Mouse (Mus musculus) mammary gland, adult 2 months (tissue): Measurements from ENCODE around the gene Shpk. TPM values are rescaled to one million over a fixed set of nuclear protein-coding genes. Genes with fewer than 3 reads are reported as not detected.

Source experiments
- polyA plus RNA-seq: library from polyadenylated mRNA; depleted of rRNA; stranded (reverse); fragments of >200 nt; gene quantifications from 2 replicates; pipeline ENCODE4 v1.2.3, GENCODE M21; 2012; ENCODE audit warnings: low replicate concordance; rRNA removed

The Shpk gene
- 13.1 and 13.7 TPM in 2 replicates for polyA plus RNA-seq

DNA sequence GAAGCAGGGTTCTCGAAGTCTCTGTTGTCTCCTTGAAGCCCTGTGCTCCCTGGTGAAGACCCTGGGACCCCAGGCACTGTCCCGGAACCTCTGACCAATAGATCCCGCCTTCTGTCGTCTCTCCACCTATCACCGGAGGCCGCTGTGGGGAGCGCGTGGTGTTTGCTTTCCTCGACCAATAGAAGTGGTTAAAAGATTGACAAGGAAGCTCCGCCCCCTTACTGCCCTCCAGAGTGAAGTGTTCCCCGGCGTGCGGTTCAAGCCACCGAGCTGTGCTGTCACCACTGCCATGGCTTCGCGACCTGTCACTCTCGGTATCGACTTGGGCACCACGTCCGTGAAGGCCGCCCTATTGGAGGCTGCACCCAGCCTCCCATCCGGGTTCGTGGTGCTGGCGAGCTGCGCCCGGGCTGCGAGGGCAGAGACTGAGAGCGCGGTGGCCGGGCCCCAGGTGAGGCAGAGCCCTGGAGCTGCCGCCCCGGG, at the start of gene Shpk:
Gene Shpk, plus strand, starts transcription at position 231 of the 483 bp plus-strand sequence.

DNA sequence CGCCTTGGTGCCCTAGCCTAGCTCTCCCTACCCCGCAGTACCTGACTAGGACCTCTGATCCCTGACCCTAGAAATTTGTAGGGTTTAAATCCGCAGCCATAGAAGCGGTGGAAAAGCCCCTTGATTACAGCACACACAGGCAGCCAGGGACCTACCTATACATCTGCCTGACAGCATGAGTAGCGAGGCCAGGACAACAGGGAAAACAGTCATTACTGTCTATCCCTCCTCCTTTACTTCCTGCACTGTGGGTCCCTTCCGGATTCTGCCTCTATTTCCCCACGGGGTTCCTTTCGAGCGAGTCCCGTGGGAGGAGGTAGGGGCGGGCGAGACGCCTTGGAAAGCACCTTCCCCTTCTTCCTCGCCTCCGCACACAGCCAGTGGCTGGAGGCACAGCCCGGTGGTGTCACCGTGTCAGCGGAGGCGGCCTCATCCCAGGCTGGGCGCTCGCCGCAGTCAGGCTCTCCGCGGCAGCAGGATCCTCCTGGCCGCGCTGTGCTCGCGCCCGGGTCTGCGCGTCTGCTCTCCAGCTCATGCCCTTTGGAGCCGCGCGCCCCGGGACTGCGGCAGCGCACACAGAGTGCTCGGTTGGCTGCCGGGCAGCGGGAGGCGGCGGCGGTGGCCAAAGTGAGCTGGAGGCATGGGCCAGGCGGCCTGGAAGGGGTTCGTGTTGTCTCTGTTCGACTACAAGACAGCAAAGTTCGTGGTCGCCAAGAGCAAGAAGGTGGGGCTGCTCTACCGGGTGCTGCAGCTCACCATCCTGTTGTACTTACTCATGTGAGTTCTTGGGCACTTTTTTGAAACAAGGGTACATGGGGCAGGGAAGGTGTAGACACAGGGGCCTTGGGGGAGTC, 39.1 kb upstream of the Shpk start, which contains the start of gene P2rx5:
Gene P2rx5, plus strand, starts transcription at position 465 of the 854 bp plus-strand sequence.

DNA sequence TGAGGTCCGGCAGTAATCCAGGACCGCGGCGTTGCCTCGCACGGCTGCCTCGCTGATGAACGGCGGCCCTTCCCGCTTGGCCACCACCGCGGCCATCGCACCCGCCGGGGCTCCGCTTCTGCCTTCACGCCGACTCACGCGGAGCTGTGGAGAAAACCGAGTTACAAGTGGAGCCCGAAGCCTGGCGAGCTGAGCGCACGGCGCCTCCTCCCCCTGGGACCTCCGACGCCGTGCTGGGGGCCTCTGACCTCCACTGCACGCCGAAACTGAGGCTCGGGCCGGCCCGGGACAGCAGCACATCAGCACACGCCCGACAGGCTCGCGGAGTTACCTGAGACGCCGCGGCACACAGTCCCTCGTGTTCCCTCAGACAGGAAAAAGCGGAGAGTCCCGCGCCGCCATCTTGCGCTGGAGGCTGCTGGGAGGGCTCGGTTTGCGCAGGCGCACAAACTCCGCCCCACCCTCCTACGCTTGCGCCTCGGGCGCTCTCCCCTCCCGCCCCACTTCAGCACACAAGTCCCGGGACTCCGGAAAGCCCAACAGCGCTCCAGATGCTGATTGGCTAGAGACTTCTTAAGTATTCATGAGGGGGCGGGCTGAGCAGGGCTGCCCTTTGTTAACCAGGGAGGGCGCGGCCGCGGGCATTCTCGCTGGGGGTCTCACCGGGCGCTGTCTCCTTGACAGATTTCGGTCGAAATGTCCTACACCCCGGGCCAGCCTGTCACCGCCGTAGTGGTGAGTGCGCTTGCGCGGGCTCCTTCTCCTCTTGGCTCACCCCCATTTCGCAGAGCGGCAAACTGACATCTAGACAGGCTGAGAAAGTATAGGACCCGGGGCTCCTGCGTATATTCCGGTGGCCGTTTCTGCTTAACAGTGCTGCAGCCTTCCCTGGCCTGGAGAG, 22.4 kb upstream of the Shpk start, which contains the start of the genes Emc6 and Tax1bp3:
Gene Emc6, minus strand, starts transcription at position 430 of the 901 bp plus-strand sequence.
Gene Tax1bp3, plus strand, starts transcription at position 476 of the 901 bp plus-strand sequence.

DNA sequence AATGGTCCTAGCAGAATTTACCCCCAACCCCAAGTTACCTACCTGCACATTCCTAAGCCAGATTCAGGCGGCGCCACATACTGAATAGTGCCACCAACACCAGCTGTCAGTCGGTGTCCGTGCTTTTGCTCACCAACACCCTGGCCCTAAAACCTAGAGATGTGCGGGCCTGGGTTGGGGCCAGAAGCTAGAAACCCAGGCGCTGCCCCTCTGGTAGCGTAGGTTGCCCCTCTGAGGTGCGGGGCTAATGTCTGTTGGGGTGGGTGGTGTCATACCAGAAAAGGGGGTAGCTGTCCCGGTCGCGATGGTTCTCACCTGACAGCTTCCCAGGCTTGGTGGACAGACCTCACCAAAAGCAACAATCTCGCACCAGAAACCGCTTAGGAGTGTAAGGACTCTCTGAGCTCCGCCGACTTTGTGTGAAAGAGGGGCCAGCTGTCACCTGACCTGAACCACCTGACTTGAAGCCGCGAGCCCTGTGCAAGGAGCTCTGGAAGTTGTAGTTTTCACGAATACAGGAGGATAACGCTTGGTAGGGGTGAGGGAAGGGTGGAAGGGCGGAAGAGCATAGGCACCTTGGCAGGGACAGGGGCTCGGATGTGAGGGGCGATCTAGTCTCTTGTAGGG, 544 bp upstream of the Shpk start, which contains the start of gene Ctns:
Gene Ctns, minus strand, starts transcription at position 440 of the 627 bp plus-strand sequence.

DNA sequence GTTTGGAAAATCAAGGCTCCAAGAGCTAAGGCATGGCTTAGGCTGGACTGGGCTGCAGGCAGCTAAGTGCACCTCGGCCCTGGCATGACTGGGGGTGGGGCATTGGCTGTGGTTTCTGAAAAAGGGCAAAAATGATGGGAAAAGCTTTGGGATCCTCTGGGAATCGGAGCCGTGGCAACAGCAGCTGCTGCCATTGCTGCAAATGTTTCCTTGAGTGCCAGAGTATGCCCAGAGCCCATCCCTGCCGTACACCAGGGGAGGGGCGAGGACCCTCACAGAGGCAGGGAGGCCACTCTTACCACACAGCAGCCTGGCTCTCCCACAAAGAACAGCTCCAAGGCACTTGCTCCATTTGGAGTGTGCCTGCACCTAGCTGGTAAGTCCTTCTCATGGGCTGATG, 34.7 kb downstream of the Shpk start, which contains the start of gene Trpv1:
Gene Trpv1, plus strand, starts transcription at position 301 of the 400 bp plus-strand sequence.

DNA sequence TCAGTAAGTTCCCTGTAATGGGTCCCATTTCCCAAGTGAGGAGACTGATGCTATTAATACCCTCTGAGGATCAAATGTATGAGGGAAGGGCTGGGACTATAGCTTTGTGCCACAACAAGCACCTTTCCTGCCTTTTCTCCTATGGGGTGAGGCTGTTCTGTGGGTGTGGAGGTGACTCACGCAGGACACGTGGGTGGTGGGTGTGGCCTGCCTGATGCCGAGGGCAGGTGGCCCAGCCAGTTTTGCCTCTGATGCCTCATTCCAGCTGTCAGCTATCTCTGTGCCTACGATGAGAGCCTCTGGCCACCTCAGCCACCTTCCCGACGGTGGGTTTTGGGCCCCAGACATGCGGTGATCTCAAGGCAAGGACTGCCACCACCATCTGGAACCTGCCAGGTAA, 68.0 kb downstream of the Shpk start, which contains the start of gene Trpv3:
Gene Trpv3, plus strand, starts transcription at position 122 of the 400 bp plus-strand sequence.

Other genes with a start within 250 kb of the Shpk start
- 74.7 and 118 TPM in 2 replicates for gene Atp2a3, start 238.3 kb upstream of the Shpk start, polyA plus RNA-seq
- 3.0 and 4.3 TPM in 2 replicates for gene P2rx1, start 200.4 kb upstream of the Shpk start, polyA plus RNA-seq
- gene Camkk1, start 180.5 kb upstream of the Shpk start, polyA plus RNA-seq, result 3.4 and 4.7 TPM in 2 replicates
- gene Ncbp3, start 151.7 kb upstream of the Shpk start, polyA plus RNA-seq, result 1.7 and 3.1 TPM in 2 replicates
- 7.1 and 11.7 TPM in 2 replicates for gene Itgae, start 108.9 kb upstream of the Shpk start, polyA plus RNA-seq
- gene Haspin, start 61.2 kb upstream of the Shpk start, polyA plus RNA-seq, result 0.49 and 2.0 TPM in 2 replicates
- gene P2rx5, start 39.0 kb upstream of the Shpk start, polyA plus RNA-seq, result 7.5 and 13.0 TPM in 2 replicates
- gene Emc6, start 22.4 kb upstream of the Shpk start, polyA plus RNA-seq, result 72.3 and 114 TPM in 2 replicates
- gene Tax1bp3, start 22.4 kb upstream of the Shpk start, polyA plus RNA-seq, result 88.4 and 134 TPM in 2 replicates
- 23.6 and 41.4 TPM in 2 replicates for gene Ctns, start 418 bp upstream of the Shpk start, polyA plus RNA-seq
- gene Trpv1, start 34.8 kb downstream of the Shpk start, polyA plus RNA-seq, result 5.1 and 10.4 TPM in 2 replicates
- 0.23 and 0.47 TPM in 2 replicates for gene Trpv3, start 67.9 kb downstream of the Shpk start, polyA plus RNA-seq
- gene Aspa, start 130.1 kb downstream of the Shpk start, polyA plus RNA-seq, result 4.0 and 17.4 TPM in 2 replicates
- 0.14 TPM in 1 of 2 replicates, not detected in the other for gene Gm49340, start 130.3 kb downstream of the Shpk start, polyA plus RNA-seq
- gene Spata22, start 130.3 kb downstream of the Shpk start, polyA plus RNA-seq, result 0.53 TPM in 1 of 2 replicates, not detected in the other
- 0.53 and 0.99 TPM in 2 replicates for gene Olfr20, start 151.3 kb downstream of the Shpk start, polyA plus RNA-seq
- not detected in 2 replicates for gene Olfr376, start 171.8 kb downstream of the Shpk start, polyA plus RNA-seq
- not detected in 2 replicates for gene Olfr1, start 200.2 kb downstream of the Shpk start, polyA plus RNA-seq
- not detected in 2 replicates for gene Olfr378, start 229.0 kb downstream of the Shpk start, polyA plus RNA-seq